Mouse (Mus musculus): Measurements from ENCODE around the gene Samd14. TPM values are rescaled to one million over a fixed set of nuclear protein-coding genes. Genes with fewer than 3 reads are reported as not detected.
"Not testable (repeated sequence)": the region's sequence is repeated elsewhere in the genome, so short reads cannot be mapped to it uniquely, and the experiment has no call there.

Gene Samd14
- polyA plus RNA-seq (2014; fragmentation: Nextera tagmentation; extraction: Ambion mirVana) = 53.1 and 56.2 TPM in 2 replicates

DNA sequence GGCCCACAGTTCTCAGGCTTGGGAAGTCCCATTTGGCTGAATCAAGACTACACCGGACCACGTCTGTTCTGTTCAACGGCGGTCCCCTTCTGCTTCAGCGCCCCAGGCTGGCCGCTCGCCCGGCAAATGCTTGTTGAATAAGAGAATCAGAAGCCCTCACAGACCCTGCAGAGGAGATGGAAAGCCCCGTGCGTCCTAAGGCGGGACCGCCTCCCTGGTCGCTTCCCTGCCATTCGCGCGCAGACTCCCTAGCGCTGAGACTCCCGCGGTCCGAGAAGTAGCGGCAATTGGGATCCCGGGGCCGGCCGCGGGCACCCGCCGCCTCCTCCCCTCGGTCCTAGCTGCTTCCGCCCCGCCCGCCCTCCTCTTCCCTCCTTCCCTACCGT, at the start of gene Samd14:
Gene Samd14, plus strand, starts transcription at position 251 of the 386 bp plus-strand sequence.
- H3K4me3 ChIP-seq (ENCODE audit: low read depth, low read length) = peak within 1 kb of the TSS; percentile 59
- H3K36me3 ChIP-seq (ENCODE audit: control insufficient read depth, insufficient read depth, low read length) = peaks cover 3% of the 10 kb centered on the region; the same call in 1 of the 2 replicates
- H3K9ac ChIP-seq (ENCODE audit: low read length) = peak within 1 kb of the TSS; percentile 84
- H3K27me3 ChIP-seq (ENCODE audit: control insufficient read depth, insufficient read depth, low read length) = no peaks in the 10 kb centered on the region
- peak; percentile 69 for ATAC-seq (ENCODE audit: insufficient read depth, low FRiP score, low TSS enrichment)
- peak within 1 kb of the TSS; percentile 92 for H3K27ac ChIP-seq (ENCODE audit: low read depth, low read length)
- peak; percentile 86 for DNase-seq (ENCODE audit: low spot score)
- WGBS = under 1% methylated on average over 30 of the region's 32 CpGs
- peak within 1 kb of the TSS; percentile 58 for H3K4me2 ChIP-seq (ENCODE audit: low read depth)
- H3K9me3 ChIP-seq (ENCODE audit: control insufficient read depth, low read length) = no peaks in the 10 kb centered on the region
- peaks cover 28% of the 10 kb centered on the region for H3K4me1 ChIP-seq (ENCODE audit: control insufficient read depth, insufficient read depth, low read length)

DNA sequence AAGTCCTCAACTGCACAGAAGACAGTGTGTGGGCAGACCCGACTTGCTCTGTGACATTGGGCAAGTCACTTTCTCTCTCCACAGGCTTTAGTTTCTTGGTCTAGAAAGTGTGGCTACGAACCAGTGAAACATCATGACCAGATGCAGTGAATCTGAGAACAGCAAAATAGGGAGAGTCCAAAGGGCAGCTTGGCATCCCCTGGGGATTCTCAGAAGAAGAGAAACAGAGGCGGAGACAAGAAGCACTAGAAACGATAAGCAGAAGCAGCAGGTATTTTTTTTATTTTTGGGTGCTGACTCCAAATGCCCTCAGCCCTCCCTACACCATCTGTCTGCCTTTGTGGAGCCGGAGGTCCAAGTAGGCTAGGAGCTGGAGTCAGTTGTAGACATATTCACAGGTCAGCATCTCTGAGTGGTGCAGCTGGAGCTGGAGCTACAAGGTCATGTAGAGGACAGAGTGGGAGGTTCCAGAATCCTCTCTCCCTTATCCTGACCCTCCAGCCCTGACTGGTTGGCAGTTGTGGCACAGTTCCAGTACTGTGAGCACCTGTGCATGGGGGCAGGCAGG, 47.1 kb upstream of the Samd14 start:
- H3K27me3 ChIP-seq (ENCODE audit: control insufficient read depth, insufficient read depth, low read length) = no peaks in the 10 kb centered on the region
- H3K4me2 ChIP-seq (ENCODE audit: low read depth) = no peak overlapping the region
- H3K36me3 ChIP-seq (ENCODE audit: control insufficient read depth, insufficient read depth, low read length) = no peaks in the 10 kb centered on the region
- no peaks in the 10 kb centered on the region for H3K4me1 ChIP-seq (ENCODE audit: control insufficient read depth, insufficient read depth, low read length)
- no peak overlapping the region for H3K27ac ChIP-seq (ENCODE audit: low read depth, low read length)
- ATAC-seq (ENCODE audit: insufficient read depth, low FRiP score, low TSS enrichment) = no peak
- H3K9me3 ChIP-seq (ENCODE audit: control insufficient read depth, low read length) = no peaks in the 10 kb centered on the region
- 73% methylated on average over 5 of the region's 5 CpGs for WGBS
- no peak for DNase-seq (ENCODE audit: low spot score)
- no peak overlapping the region for H3K9ac ChIP-seq (ENCODE audit: low read length)
- no peak overlapping the region for H3K4me3 ChIP-seq (ENCODE audit: low read depth, low read length)

- no peaks in the 10 kb centered on the region for H3K9me3 ChIP-seq (ENCODE audit: control insufficient read depth, low read length)
- 49% methylated on average over 4 of the region's 4 CpGs for WGBS
- DNase-seq (ENCODE audit: low spot score) (no peak), ATAC-seq (ENCODE audit: insufficient read depth, low FRiP score, low TSS enrichment) (no peak)
- H3K4me3 ChIP-seq (ENCODE audit: low read depth, low read length) = no peak within 1 kb of the TSS
- H3K4me1 ChIP-seq (ENCODE audit: control insufficient read depth, insufficient read depth, low read length) = no peaks in the 10 kb centered on the region
- no peak within 1 kb of the TSS for H3K9ac ChIP-seq (ENCODE audit: low read length)
- no peaks in the 10 kb centered on the region for H3K27me3 ChIP-seq (ENCODE audit: control insufficient read depth, insufficient read depth, low read length)
- H3K27ac ChIP-seq (ENCODE audit: low read depth, low read length) = no peak within 1 kb of the TSS
- H3K4me2 ChIP-seq (ENCODE audit: low read depth) = no peak within 1 kb of the TSS
- no peaks in the 10 kb centered on the region for H3K36me3 ChIP-seq (ENCODE audit: control insufficient read depth, insufficient read depth, low read length)
Observed at GRCm38 (mm10) chr11:94967419-94967818, 42.3 kb upstream of the Samd14 start, which contains the start of gene Hils1. Hils1 (plus strand) TSS chr11:94967593.

GRCm38 (mm10) chr11:94968187-94968586, 41.5 kb upstream of the Samd14 start:
- Histone ChIP-seq H3K27ac (ENCODE audit: low read depth, low read length) (no peak overlapping the region), H3K36me3 (ENCODE audit: control insufficient read depth, insufficient read depth, low read length) (no peaks in the 10 kb centered on the region), H3K4me1 (ENCODE audit: control insufficient read depth, insufficient read depth, low read length) (no peaks in the 10 kb centered on the region), H3K9ac (ENCODE audit: low read length) (no peak overlapping the region), H3K4me2 (ENCODE audit: low read depth) (no peak overlapping the region), H3K27me3 (ENCODE audit: control insufficient read depth, insufficient read depth, low read length) (no peaks in the 10 kb centered on the region), H3K9me3 (ENCODE audit: control insufficient read depth, low read length) (no peaks in the 10 kb centered on the region), H3K4me3 (ENCODE audit: low read depth, low read length) (no peak overlapping the region)
- DNase-seq (ENCODE audit: low spot score) (no peak), ATAC-seq (ENCODE audit: insufficient read depth, low FRiP score, low TSS enrichment) (no peak)
- WGBS = 85% methylated on average over 7 of the region's 7 CpGs

- not testable (repeated sequence) for ATAC-seq (ENCODE audit: insufficient read depth, low FRiP score, low TSS enrichment); H3K9ac ChIP-seq (ENCODE audit: low read length); DNase-seq (ENCODE audit: low spot score); H3K9me3 ChIP-seq (ENCODE audit: control insufficient read depth, low read length); H3K4me2 ChIP-seq (ENCODE audit: low read depth); H3K36me3 ChIP-seq (ENCODE audit: control insufficient read depth, insufficient read depth, low read length); H3K4me1 ChIP-seq (ENCODE audit: control insufficient read depth, insufficient read depth, low read length); H3K27me3 ChIP-seq (ENCODE audit: control insufficient read depth, insufficient read depth, low read length); H3K27ac ChIP-seq (ENCODE audit: low read depth, low read length); H3K4me3 ChIP-seq (ENCODE audit: low read depth, low read length)
- 92% methylated on average over 4 of the region's 4 CpGs for WGBS
Observed at GRCm38 (mm10) chr11:94969709-94970108, 40.0 kb upstream of the Samd14 start.

GRCm38 (mm10) chr11:94970210-94970943, 39.3 kb upstream of the Samd14 start:
- Histone ChIP-seq H3K9ac (ENCODE audit: low read length) (no peak overlapping the region), H3K27me3 (ENCODE audit: control insufficient read depth, insufficient read depth, low read length) (no peaks in the 10 kb centered on the region), H3K4me1 (ENCODE audit: control insufficient read depth, insufficient read depth, low read length) (no peaks in the 10 kb centered on the region), H3K4me3 (ENCODE audit: low read depth, low read length) (no peak overlapping the region), H3K4me2 (ENCODE audit: low read depth) (no peak overlapping the region), H3K27ac (ENCODE audit: low read depth, low read length) (no peak overlapping the region), H3K36me3 (ENCODE audit: control insufficient read depth, insufficient read depth, low read length) (no peaks in the 10 kb centered on the region), H3K9me3 (ENCODE audit: control insufficient read depth, low read length) (no peaks in the 10 kb centered on the region)
- ATAC-seq (ENCODE audit: insufficient read depth, low FRiP score, low TSS enrichment) (no peak), DNase-seq (ENCODE audit: low spot score) (peak; percentile 65)
- WGBS = 66% methylated on average over 15 of the region's 15 CpGs

DNA sequence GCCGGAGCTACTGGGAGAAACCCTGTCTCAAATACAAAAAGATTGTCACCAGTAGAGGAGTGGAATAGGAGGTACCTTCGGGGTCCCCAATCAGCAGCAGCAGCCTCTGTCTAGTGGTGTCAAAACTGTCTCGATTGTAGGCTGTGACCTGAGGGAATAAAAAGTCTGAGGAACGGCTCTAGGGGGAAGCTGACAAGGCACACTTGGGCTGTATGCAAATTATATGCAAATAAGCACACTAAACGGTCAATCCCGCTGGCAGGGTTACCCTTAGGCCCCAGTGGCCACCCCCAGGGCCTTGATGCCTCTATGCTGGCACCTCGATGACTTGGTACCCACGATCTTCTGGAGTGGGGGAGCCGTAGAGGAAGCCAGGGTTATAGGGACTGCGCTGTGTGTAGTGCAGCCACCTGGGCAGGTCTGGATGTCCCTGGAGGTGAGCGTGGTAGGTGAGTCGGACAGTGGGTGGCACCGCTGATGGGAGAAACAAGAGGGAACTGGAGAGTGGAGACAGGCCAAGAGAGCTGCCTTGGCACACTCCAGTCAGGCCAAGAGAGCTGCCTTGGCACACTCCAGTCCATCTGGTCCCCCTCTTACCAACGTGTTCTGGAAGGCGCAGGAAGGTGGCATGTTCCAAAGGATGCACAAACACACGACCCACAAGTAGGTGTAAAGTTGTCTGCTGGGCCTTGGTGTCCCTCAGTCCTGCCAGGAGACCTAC, 37.6 kb upstream of the Samd14 start:
- ATAC-seq (ENCODE audit: insufficient read depth, low FRiP score, low TSS enrichment) (no peak), DNase-seq (ENCODE audit: low spot score) (no peak)
- Histone ChIP-seq H3K27me3 (ENCODE audit: control insufficient read depth, insufficient read depth, low read length) (no peaks in the 10 kb centered on the region), H3K27ac (ENCODE audit: low read depth, low read length) (no peak overlapping the region), H3K4me2 (ENCODE audit: low read depth) (no peak overlapping the region), H3K4me3 (ENCODE audit: low read depth, low read length) (no peak overlapping the region), H3K9ac (ENCODE audit: low read length) (no peak overlapping the region), H3K36me3 (ENCODE audit: control insufficient read depth, insufficient read depth, low read length) (no peaks in the 10 kb centered on the region), H3K9me3 (ENCODE audit: control insufficient read depth, low read length) (no peaks in the 10 kb centered on the region), H3K4me1 (ENCODE audit: control insufficient read depth, insufficient read depth, low read length) (no peaks in the 10 kb centered on the region)
- WGBS = 65% methylated on average over 16 of the region's 16 CpGs

GRCm38 (mm10) chr11:94972887-94973286, 36.8 kb upstream of the Samd14 start:
- 64% methylated on average over 5 of the region's 5 CpGs for WGBS
- ATAC-seq (ENCODE audit: insufficient read depth, low FRiP score, low TSS enrichment) = no peak

More at GRCm38 (mm10) chr11:94972887-94973286, 36.8 kb upstream of the Samd14 start:
- no peaks in the 10 kb centered on the region for H3K27me3 ChIP-seq (ENCODE audit: control insufficient read depth, insufficient read depth, low read length)
- DNase-seq (ENCODE audit: low spot score) = no peak
- H3K4me3 ChIP-seq (ENCODE audit: low read depth, low read length) = no peak overlapping the region
- H3K4me2 ChIP-seq (ENCODE audit: low read depth) = no peak overlapping the region
- no peaks in the 10 kb centered on the region for H3K36me3 ChIP-seq (ENCODE audit: control insufficient read depth, insufficient read depth, low read length)
- no peaks in the 10 kb centered on the region for H3K4me1 ChIP-seq (ENCODE audit: control insufficient read depth, insufficient read depth, low read length)
- no peaks in the 10 kb centered on the region for H3K9me3 ChIP-seq (ENCODE audit: control insufficient read depth, low read length)
- H3K27ac ChIP-seq (ENCODE audit: low read depth, low read length) = no peak overlapping the region
- no peak overlapping the region for H3K9ac ChIP-seq (ENCODE audit: low read length)
